Mouse (Mus musculus) liver, postnatal 0 days (tissue): ENCODE data around the gene Oxnad1.

Experiments
- CTCF ChIP-seq: sonication (generic); IDR thresholded peaks from 2 replicates; pipeline ENCODE4 v1.5.1; 2016; ENCODE audit warnings: antibody characterized with exemption, low read depth
- EP300 ChIP-seq: IDR thresholded peaks from 2 replicates; pipeline ENCODE4 v1.6.1; 2016; ENCODE audit warnings: antibody characterized with exemption, low read depth, mild to moderate bottlenecking

- TF ChIP-seq CTCF (no peak), EP300 (no peak)
Measured at GRCm38 (mm10) chr14:32054788-32055187, 30.4 kb upstream of the Oxnad1 start.
